Mouse (Mus musculus) right cerebral cortex, postnatal 25 days (tissue): Measurements from ENCODE around the gene Taar7d.
A peak's percentile ranks its signal among the peaks of the same experiment; 100 is the strongest.
"Not testable (repeated sequence)": the region's sequence is repeated elsewhere in the genome, so short reads cannot be mapped to it uniquely, and the experiment has no call there.

Source experiments
- DNase-seq: peaks from one replicate; pipeline ENCODE4 v3.0.0; 2022

Taar7d gene

GRCm38 (mm10) chr10:24026922-24027321 is at the start of gene Taar7d:
Taar7d (plus strand) TSS chr10:24027222.
- DNase-seq: no peak

DNA sequence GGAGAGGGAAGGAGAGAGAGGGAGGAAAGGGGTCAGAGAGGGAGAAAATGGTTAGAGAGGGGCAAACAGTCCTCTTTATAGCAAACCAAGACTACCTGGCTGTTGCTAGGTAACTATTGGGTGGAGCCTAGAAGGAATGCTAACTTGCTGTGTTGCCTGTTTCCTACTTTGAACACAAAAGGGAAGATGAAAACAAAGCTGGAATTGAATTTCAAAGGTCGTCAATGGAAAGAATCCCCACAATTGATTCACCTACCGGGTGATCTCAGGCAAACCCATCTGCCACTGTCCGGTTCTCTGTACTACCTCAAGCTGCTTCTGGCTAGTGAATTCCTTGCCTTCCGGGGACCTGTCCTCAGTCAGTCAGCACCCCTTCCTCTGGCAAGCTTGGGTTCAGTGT is 49.1 kb upstream of the Taar7d start:
- no peak for DNase-seq

- DNase-seq: peak; percentile 67
These were observed 47.9 kb upstream of the Taar7d start for GRCm38 (mm10) chr10:23978901-23979705.

DNA sequence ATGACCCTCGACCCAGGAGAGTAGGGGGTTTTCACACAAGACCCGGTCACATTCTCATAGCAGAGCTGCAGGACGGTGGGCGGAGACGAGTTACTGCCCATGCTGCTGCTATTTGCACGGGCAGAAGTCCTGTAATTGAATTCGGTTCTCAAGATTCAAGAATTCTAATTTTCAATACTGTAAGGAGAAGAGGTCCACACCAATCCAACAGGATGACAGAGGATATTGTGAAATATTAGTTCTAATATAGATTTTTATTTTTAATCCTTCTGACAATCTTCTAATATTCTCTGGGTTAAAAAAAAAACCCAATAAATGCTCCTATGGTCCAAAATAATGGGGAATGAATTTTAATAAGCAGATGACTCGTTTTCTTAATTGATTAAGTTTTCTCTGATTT is 41.5 kb upstream of the Taar7d start, which contains the start of gene Taar6:
Gene Taar6 (minus strand): TSS at position 101 of the 400 bp plus-strand sequence.
- no peak for DNase-seq

DNA sequence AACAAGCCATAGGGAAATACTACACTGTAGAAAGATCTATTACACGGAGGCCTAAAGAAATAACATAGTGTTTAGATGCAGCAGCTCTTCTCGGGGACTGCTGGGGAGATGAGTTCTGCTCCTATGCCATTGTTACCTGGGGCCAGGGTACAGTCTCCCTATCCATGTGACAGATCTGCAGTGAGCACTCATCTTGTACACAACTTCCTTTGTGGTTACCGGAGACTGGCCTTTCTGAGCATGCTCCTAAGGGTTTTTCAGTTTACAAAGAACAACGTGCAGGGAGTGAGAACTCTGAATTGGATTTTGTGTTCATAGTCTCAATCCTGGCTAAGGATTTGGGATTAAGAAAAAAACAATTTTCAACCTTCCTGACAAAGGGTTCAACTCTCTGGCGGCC is 40.6 kb upstream of the Taar7d start:
- DNase-seq: no peak

DNA sequence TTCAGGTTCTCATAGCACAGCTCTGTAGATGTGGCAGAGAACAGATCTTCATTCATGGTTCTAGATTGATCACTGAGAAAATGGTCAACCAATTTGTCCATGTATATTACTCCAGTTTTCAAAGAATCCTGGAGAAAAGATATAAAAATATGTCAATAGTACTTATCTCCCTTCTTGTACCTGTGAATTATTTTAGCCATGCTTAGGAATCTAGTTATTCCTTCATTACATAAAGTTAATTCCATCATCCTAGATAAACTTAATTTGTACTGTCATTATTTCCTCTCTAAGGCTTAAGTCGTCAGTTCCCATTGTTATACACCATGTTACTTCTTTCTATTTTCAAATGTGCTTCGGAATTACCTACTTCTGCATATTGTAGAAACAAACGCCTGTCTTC is 33.6 kb upstream of the Taar7d start, which contains the start of gene Taar7a:
Gene Taar7a (minus strand): TSS at position 101 of the 400 bp plus-strand sequence.
- DNase-seq: no peak

DNA sequence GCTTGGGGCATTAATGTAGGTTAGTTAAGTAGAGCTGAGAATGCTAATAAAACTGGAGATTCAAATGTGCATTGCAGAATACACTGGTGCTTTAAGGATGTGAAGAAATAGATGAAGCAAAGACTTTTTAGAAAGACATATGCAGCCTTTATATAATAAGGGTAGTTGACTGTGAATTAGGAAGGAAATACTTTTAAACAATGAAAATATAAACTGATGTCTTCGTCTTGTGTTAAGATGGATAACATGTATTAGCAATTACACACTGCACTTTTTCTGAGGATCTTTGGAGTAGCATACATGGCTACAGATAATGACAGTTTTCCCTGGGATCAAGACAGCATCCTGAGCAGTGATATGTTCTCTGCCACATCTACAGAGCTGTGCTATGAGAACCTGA is 27.4 kb upstream of the Taar7d start, which contains the start of gene Taar7b:
Gene Taar7b (plus strand): TSS at position 301 of the 400 bp plus-strand sequence.
- no peak for DNase-seq

DNA sequence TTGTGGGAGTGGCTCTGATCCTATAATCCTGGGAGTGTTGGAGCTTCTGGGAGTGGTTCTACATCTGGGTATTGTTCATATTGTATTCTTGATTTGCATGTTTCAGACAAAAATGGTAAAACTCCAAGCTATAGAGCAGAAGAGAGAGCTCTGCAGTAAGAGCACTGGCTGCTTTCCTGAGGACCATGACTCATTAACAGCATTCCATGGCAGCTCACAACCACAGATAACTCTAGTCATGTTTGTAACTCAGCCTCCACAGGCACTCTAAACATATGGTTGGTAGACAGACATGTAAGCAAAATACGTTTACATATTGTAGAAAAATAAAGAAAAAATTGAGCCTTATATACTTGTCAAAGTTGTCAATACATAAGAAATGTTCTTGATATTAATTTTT is 20.6 kb upstream of the Taar7d start:
- no peak for DNase-seq

DNA sequence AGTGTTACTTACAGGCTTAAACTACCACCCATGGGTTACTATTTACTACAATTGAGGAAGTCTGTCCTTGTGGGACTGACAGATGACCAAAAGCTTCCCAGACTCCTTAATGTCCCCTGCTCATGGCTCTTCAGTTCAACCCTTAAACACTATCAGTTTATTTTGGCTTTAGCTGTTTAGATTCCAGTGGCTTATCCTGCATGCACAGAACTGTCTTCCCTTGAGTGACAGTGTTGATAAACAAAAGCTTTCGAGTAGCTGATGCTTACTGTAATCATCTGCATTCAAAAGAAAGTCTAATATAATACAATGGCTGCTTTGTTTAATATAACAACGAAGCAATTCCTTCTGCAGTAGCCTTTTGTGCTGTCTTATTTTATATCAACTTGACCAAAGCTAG is 20.0 kb upstream of the Taar7d start:
- no peak for DNase-seq

DNA sequence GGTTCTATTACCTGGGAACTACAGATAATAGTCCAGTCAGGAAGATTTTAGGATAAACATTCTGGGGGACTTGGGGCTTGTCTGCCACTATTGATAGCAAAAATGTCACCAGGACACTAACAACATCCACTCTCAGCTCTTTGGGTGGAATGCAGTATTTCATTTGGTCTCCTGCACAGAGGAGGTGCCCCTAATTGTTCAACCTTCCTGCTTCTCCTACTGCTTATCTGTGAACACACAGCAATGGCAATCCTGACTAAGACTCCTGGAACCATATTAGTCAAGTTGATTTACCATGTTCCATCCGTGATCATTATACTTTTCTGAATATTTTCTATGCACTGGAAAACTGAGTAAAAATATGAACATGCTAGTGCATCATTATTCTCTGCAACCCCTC is 18.9 kb upstream of the Taar7d start:
- DNase-seq: no peak

- DNase-seq: no peak
These were observed 4.3 kb downstream of the Taar7d start for GRCm38 (mm10) chr10:24031347-24031746.

DNA sequence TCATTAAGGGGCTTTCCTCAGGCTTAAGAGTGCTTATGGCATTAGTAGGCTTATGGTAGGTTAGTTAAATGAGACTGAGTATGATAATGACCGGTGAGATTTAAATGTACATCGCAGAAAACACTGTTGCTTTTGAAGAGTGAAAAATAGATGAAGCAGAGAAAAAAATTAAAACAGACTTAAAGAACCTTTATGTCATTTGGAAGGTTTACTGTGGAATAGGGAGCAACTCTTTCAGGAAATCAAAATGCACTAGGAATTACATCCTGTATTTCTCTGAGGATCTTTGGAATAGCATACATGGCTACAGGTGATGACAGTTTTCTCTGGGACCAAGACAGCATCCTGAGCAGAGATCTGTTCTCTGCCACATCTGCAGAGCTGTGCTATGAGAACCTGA is 10.3 kb downstream of the Taar7d start, which contains the start of gene Taar7e:
Gene Taar7e (plus strand): TSS at position 301 of the 400 bp plus-strand sequence.
- DNase-seq: no peak

DNA sequence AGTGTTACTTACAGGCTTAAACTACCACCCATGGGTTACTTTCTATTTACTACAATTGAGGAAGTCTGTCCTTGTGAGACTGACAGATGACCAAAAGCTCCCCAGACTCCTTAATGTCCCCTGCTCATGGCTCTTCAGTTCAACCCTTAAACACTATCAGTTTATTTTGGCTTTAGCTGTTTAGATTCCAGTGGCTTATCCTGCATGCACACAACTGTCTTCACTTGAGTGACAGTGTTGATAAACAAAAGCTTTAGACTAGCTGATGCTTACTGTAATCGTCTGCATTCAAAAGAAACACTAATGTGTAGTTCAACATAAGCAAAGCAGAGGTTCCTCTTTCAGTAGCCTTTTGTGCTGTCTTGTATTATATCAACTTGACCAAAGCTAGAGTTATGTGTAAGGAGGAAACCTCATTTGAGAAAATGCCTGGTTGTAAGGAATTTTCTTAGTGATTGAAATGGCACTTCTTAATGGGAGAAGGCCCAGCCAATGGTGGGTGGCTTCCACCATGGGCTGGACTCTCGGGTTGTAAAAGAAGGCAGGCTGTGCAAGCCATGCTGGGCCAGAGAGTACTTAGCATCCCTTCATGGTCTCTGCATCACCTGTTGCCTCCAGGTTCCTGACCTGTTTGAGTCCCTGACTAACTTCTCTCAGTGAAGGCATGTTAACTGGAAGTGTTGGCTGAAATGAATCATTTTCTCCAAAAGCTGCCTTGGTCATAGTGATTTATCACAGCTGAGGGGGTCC is 13.3 kb downstream of the Taar7d start:
- DNase-seq: no peak

DNA sequence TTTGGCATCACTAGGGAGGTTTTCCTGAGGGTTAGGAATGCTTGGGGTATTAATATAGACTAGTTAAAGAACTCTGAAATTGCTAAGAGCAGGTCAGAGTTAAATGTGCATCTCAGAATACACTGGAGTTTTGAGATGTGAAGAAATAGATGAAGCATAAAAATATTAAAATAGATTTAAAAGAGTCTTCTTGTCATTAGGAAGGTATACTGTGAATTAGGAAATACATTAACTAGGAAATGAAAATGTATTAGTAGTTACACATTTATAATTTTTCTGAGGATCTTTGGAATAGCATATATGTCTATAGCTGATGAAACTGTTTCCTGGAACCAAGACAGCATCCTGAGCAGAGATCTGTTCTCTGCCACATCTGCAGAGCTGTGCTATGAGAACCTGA is 22.2 kb downstream of the Taar7d start, which contains the start of gene Taar7f:
Gene Taar7f (plus strand): TSS at position 301 of the 400 bp plus-strand sequence.
- no peak for DNase-seq

GRCm38 (mm10) chr10:24052039-24052438 is 25.0 kb downstream of the Taar7d start:
- no peak for DNase-seq

DNA sequence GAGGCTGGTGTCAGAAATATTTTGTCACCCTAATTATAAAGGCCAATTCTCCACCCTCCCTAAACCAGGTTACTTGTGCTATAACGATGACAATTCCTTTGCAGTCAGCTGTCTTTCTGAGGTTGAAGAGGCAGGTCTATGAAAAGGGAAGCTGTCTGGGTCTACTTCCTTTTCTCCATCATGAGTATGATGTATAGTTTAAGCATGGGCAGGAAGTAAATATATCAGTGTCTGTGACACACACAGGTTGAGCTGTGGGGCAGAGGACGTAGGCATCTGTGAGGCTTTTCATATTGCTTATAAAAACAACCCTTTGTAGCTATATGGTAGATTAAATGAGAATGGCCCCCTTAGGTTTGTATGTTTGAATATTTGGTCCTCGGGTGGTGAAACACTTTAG is 32.0 kb downstream of the Taar7d start:
- no peak for DNase-seq

DNA sequence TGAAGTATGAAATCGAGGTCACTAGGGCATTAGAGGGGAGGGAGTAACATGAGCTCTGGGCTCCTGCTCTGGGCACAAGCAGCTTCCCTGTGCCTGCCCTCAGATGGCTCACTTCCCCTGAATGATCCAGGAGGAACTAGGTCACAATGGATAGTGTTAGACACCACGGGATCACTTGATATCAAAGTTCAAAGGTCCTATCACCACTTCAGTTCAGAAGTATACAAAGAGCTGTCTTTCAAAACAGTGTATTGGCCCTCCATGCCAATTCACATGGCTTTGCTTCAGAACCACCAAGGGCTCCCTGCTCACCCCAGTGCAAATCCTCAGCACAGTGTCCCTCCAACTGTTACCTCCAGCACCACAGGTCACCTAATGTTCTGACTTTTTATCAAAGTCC is 47.7 kb downstream of the Taar7d start:
- not testable (repeated sequence) for DNase-seq

DNA sequence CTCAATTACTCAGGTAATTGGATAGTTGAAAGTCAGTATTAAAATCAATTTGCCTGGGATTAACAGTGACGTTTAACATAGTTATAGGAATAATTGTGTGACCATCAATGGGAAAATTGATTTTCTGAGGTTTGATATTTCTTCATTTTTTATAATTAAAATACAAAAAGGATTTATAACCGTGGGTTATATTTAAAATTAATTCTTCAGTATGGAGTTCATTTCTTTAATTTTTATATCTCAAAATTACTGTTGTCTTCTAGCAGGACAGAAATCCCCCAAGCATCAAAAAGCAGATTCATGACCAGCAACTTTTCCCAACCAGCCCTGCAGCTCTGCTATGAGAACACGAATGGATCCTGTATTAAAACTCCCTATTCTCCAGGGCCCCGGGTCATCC is 49.2 kb downstream of the Taar7d start, which contains the start of gene Taar8a:
Gene Taar8a (plus strand): TSS at position 301 of the 400 bp plus-strand sequence.
- not testable (repeated sequence) for DNase-seq
